Mouse (Mus musculus) cortical plate, adult 2 months (tissue): ENCODE data around the gene Ins1. TPM values are rescaled to one million over a fixed set of nuclear protein-coding genes. Genes with fewer than 3 reads are reported as not detected.

Experiments used
- H3K27ac ChIP-seq: fragments of 200-500 bp; 2 replicates; pipeline ENCODE4 v1.5.1; 2012; ENCODE audit warnings: low read length, control low read depth, inconsistent platforms; ENCODE audit not compliant: insufficient read depth
- H3K4me1 ChIP-seq: fragments of 200-500 bp; 2 replicates; pipeline ENCODE4 v1.6.1; 2011; ENCODE audit warnings: low read length; ENCODE audit not compliant: control insufficient read depth, insufficient read depth
- H3K4me3 ChIP-seq: fragments of 200-500 bp; 2 replicates; pipeline ENCODE4 v1.5.1; 2011; ENCODE audit warnings: mild to moderate bottlenecking, low read length, control low read depth; ENCODE audit not compliant: insufficient read depth
- CTCF ChIP-seq: fragments of 200-500 bp; IDR thresholded peaks from 2 replicates; pipeline ENCODE4 v1.5.1; 2011; ENCODE audit warnings: mild to moderate bottlenecking, control low read depth, low read length; ENCODE audit not compliant: insufficient read depth; ENCODE audit errors: extremely low read depth
- POLR2A ChIP-seq: fragments of 200-500 bp; IDR thresholded peaks from 2 replicates; pipeline ENCODE4 v1.6.1; 2011; ENCODE audit warnings: mild to moderate bottlenecking, low read length, control low read depth; ENCODE audit not compliant: insufficient read depth; ENCODE audit errors: extremely low read depth
- polyA plus RNA-seq: library from polyadenylated mRNA; depleted of rRNA; stranded (reverse); fragments of >200 nt; gene quantifications from 2 replicates; pipeline ENCODE4 v1.2.3, GENCODE M21; 2012; rRNA removed

The Ins1 gene
- polyA plus RNA-seq = not detected in 2 replicates

- TF ChIP-seq CTCF (no peak), POLR2A (no peak)
- H3K4me1 ChIP-seq = no peaks in the 10 kb centered on the region
- H3K4me3 ChIP-seq = no peak within 1 kb of the TSS
- no peak within 1 kb of the TSS for H3K27ac ChIP-seq
Observed at GRCm38 (mm10) chr19:52263997-52264396, at the start of gene Ins1. Gene Ins1 (plus strand): TSS chr19:52264297.
